Mouse (Mus musculus): ENCODE data around the gene Zbtb20. TPM values are rescaled to one million over a fixed set of nuclear protein-coding genes. Genes with fewer than 3 reads are reported as not detected.

Gene Zbtb20
- polyA plus RNA-seq, 1 experiment = 11.2 TPM

GRCm38 (mm10) chr16:43191060-43191850 lies 315.6 kb downstream of the Zbtb20 start:
- no peaks in the 10 kb centered on the region; the same call in 1 of the 2 replicates for H3K4me1 ChIP-seq (ENCODE audit: control insufficient read depth, insufficient read depth, low read length)
- H3K27ac ChIP-seq (ENCODE audit: control insufficient read depth, insufficient read depth, low read depth, low read length, poor library complexity) = no peak overlapping the region
- WGBS = 86% methylated on average over 9 of the region's 9 CpGs
- H3K4me3 ChIP-seq (replicated peaks; ENCODE audit: control insufficient read depth, low read depth, low read length) = no peak overlapping the region
- TF ChIP-seq POLR2A (IDR thresholded peaks at IDR 0.05; ENCODE audit: borderline replicate concordance, control insufficient read depth, low read depth, low read length) (no peak), CTCF (IDR thresholded peaks at IDR 0.05; ENCODE audit: control insufficient read depth, insufficient read depth, low read length) (no peak)

DNA sequence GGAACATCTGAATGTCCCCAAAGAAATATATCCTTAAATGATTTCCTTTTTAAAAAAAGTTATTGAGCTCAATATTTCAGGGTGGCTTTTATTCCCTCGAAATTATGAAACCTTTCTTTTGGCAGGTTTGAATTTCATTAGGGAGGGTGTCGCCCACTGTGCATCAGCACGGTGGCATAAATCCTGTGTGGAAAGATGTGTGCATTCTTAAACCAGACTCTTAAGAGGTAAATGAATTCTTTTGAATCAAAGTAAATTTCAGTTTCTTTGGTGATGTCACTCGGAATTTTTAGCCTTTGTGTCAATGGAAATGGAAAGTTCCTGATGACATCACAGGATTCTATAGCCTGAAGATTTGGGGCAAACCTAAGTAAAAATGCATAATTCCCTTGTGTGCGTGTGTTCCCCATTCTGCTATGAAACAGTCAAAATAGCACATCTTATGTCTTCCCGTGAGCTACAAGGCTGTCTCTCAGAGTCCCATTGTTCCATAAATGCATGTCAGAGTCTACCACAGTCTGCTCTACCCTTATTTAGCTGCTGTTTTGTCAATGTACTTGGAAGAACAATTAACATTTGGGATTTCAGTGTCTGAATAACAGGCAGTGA lies 318.1 kb downstream of the Zbtb20 start:
- TF ChIP-seq POLR2A (IDR thresholded peaks at IDR 0.05; ENCODE audit: borderline replicate concordance, control insufficient read depth, low read depth, low read length) (no peak), CTCF (IDR thresholded peaks at IDR 0.05; ENCODE audit: control insufficient read depth, insufficient read depth, low read length) (no peak)
- no peaks in the 10 kb centered on the region; the same call in 1 of the 2 replicates for H3K4me1 ChIP-seq (ENCODE audit: control insufficient read depth, insufficient read depth, low read length)
- WGBS = 77% methylated on average over 6 of the region's 6 CpGs
- no peak overlapping the region for H3K27ac ChIP-seq (ENCODE audit: control insufficient read depth, insufficient read depth, low read depth, low read length, poor library complexity)
- no peak overlapping the region for H3K4me3 ChIP-seq (replicated peaks; ENCODE audit: control insufficient read depth, low read depth, low read length)

GRCm38 (mm10) chr16:43217336-43218006 lies 341.8 kb downstream of the Zbtb20 start:
- no peak overlapping the region for H3K27ac ChIP-seq (ENCODE audit: control insufficient read depth, insufficient read depth, low read depth, low read length, poor library complexity)
- H3K4me1 ChIP-seq (ENCODE audit: control insufficient read depth, insufficient read depth, low read length) = no peaks in the 10 kb centered on the region
- no peak for TF ChIP-seq CTCF (IDR thresholded peaks at IDR 0.05; ENCODE audit: control insufficient read depth, insufficient read depth, low read length)
- no peak for TF ChIP-seq POLR2A (IDR thresholded peaks at IDR 0.05; ENCODE audit: borderline replicate concordance, control insufficient read depth, low read depth, low read length)
- H3K4me3 ChIP-seq (replicated peaks; ENCODE audit: control insufficient read depth, low read depth, low read length) = no peak overlapping the region
- WGBS = 52% methylated on average over 4 of the region's 4 CpGs

- TF ChIP-seq POLR2A (IDR thresholded peaks at IDR 0.05; ENCODE audit: borderline replicate concordance, control insufficient read depth, low read depth, low read length) (no peak), CTCF (IDR thresholded peaks at IDR 0.05; ENCODE audit: control insufficient read depth, insufficient read depth, low read length) (no peak; the same call in 1 of the 2 replicates)
- 85% methylated on average over 1 of the region's 1 CpGs for WGBS
- H3K27ac ChIP-seq (ENCODE audit: control insufficient read depth, insufficient read depth, low read depth, low read length, poor library complexity) = no peak overlapping the region
These were observed 343.7 kb downstream of the Zbtb20 start for GRCm38 (mm10) chr16:43219367-43219766.

DNA sequence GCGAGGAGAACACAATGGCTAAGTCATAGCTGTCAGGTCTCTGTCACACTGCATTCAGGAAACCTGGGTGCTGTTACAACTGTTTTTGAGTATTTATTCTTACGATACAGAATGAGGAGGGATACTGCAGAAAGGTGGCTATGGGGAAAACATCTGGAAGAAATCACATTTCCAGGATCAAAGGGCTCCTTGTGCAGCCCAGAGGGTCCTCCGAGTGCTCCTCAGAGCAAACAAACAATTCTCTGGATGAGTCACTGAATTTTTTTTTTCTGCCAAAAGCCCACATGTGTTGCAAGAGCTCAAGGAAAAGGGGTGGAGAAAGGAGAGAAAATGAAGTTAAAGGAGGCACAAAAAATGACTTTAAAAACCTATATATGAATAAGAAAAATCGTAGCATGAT lies 345.6 kb downstream of the Zbtb20 start:
- Histone ChIP-seq H3K27ac (ENCODE audit: control insufficient read depth, insufficient read depth, low read depth, low read length, poor library complexity) (no peak overlapping the region), H3K4me3 (replicated peaks; ENCODE audit: control insufficient read depth, low read depth, low read length) (no peak overlapping the region), H3K4me1 (ENCODE audit: control insufficient read depth, insufficient read depth, low read length) (no peaks in the 10 kb centered on the region)
- TF ChIP-seq CTCF (IDR thresholded peaks at IDR 0.05; ENCODE audit: control insufficient read depth, insufficient read depth, low read length) (no peak), POLR2A (IDR thresholded peaks at IDR 0.05; ENCODE audit: borderline replicate concordance, control insufficient read depth, low read depth, low read length) (no peak)
- WGBS = 73% methylated on average over 4 of the region's 4 CpGs

More at GRCm38 (mm10) chr16:43219367-43219766, 343.7 kb downstream of the Zbtb20 start:
- Histone ChIP-seq H3K4me3 (replicated peaks; ENCODE audit: control insufficient read depth, low read depth, low read length) (no peak overlapping the region), H3K4me1 (ENCODE audit: control insufficient read depth, insufficient read depth, low read length) (no peaks in the 10 kb centered on the region)

DNA sequence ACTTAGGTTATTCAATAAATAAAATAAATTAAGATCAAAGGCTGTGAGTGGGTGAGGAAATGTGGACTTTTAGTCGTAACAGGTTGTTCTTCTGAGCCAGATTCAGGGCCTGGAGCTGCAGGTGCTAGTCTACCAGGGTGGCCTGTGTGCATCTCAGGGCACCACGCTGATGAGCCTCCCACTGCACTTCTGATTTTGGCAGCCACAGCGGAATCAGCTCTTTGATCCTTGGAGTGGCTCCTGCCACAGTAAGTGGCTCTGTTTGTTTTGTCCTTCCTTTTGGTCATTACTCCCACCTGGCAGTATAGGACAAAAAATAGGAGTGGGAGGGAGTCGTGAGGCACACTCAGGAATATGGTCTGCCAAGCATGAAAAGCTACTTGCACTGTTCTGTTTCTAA lies 354.6 kb downstream of the Zbtb20 start:
- H3K4me3 ChIP-seq (replicated peaks; ENCODE audit: control insufficient read depth, low read depth, low read length) = no peak overlapping the region
- TF ChIP-seq POLR2A (IDR thresholded peaks at IDR 0.05; ENCODE audit: borderline replicate concordance, control insufficient read depth, low read depth, low read length) (no peak), CTCF (IDR thresholded peaks at IDR 0.05; ENCODE audit: control insufficient read depth, insufficient read depth, low read length) (no peak)
- no peak overlapping the region for H3K27ac ChIP-seq (ENCODE audit: control insufficient read depth, insufficient read depth, low read depth, low read length, poor library complexity)
- 88% methylated on average over 4 of the region's 4 CpGs for WGBS
- no peaks in the 10 kb centered on the region for H3K4me1 ChIP-seq (ENCODE audit: control insufficient read depth, insufficient read depth, low read length)

DNA sequence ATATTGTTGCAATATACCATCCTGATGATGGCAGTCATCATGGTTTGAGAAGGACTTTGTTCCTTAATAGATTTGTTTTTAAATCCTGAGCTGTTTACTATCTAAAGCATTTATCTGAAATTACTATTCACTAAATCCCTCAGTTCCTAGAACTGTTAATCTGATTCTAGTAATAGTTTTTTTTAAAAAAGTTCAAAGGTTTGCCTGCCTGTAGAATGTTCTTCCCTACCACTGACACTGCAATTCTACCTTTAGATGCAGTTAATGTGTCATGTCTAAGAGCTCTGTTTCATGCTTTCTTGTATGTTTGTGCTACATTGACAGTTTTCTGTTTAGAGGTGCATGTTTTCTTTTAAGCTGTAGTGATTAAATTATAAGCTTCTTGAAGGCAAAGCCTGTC lies 358.6 kb downstream of the Zbtb20 start:
- Histone ChIP-seq H3K27ac (ENCODE audit: control insufficient read depth, insufficient read depth, low read depth, low read length, poor library complexity) (no peak overlapping the region), H3K4me1 (ENCODE audit: control insufficient read depth, insufficient read depth, low read length) (no peaks in the 10 kb centered on the region), H3K4me3 (replicated peaks; ENCODE audit: control insufficient read depth, low read depth, low read length) (no peak overlapping the region)
- TF ChIP-seq CTCF (IDR thresholded peaks at IDR 0.05; ENCODE audit: control insufficient read depth, insufficient read depth, low read length) (no peak), POLR2A (IDR thresholded peaks at IDR 0.05; ENCODE audit: borderline replicate concordance, control insufficient read depth, low read depth, low read length) (no peak)

DNA sequence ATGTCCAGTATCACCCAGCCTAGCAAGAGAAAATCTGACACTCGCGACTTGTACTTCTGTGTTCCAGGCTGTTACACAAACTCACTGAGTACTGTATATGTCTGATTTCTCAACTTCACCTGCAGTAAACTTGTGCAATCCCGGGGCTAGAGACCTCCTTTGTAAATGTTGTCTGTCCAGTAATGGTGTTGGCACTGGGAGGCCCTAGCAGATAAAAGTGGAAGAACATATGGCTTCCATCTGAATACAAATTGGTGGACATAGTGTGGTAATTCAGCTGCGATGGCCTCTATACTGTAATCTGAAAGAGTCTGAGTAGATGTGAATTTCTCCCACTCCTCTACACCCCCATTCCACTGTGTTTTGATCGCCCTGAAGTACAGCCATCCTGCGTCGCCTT lies 359.6 kb downstream of the Zbtb20 start:
- H3K27ac ChIP-seq (ENCODE audit: control insufficient read depth, insufficient read depth, low read depth, low read length, poor library complexity) = no peak overlapping the region
- WGBS = 79% methylated on average over 7 of the region's 7 CpGs
- no peak overlapping the region for H3K4me3 ChIP-seq (replicated peaks; ENCODE audit: control insufficient read depth, low read depth, low read length)
- H3K4me1 ChIP-seq (ENCODE audit: control insufficient read depth, insufficient read depth, low read length) = no peaks in the 10 kb centered on the region
- TF ChIP-seq POLR2A (IDR thresholded peaks at IDR 0.05; ENCODE audit: borderline replicate concordance, control insufficient read depth, low read depth, low read length) (no peak), CTCF (IDR thresholded peaks at IDR 0.05; ENCODE audit: control insufficient read depth, insufficient read depth, low read length) (no peak)

Measured in bone marrow, adult 2 months (tissue).